Mouse (Mus musculus): ENCODE data around the gene Rapgef5. TPM values are rescaled to one million over a fixed set of nuclear protein-coding genes. Genes with fewer than 3 reads are reported as not detected.
A peak's percentile ranks its signal among the peaks of the same experiment; 100 is the strongest.

The Rapgef5 gene
- polyA plus RNA-seq, 1 experiment from 2014 or later: 25.7 TPM

- no peaks in the 10 kb centered on the region for H3K9me3 ChIP-seq (replicated peaks; ENCODE audit: control insufficient read depth, low read length)
- ATAC-seq: no peak
- H3K9ac ChIP-seq (ENCODE audit: low read length): no peak overlapping the region
- peaks cover 5% of the 10 kb centered on the region; the same call in 1 of the 2 replicates for H3K4me1 ChIP-seq (ENCODE audit: control insufficient read depth, insufficient read depth, low read length)
- 84% methylated on average over 4 of the region's 4 CpGs for WGBS
- H3K27ac ChIP-seq (ENCODE audit: low read depth, low read length): no peak overlapping the region
- H3K4me3 ChIP-seq (ENCODE audit: low read depth, low read length): no peak overlapping the region
- H3K36me3 ChIP-seq (ENCODE audit: control insufficient read depth, insufficient read depth, low read length): no peaks in the 10 kb centered on the region
- no peaks in the 10 kb centered on the region for H3K27me3 ChIP-seq (replicated peaks; ENCODE audit: control insufficient read depth, insufficient read depth, low read length)
- no peak overlapping the region for H3K4me2 ChIP-seq (ENCODE audit: low read length)
- DNase-seq (ENCODE audit: low spot score): no peak
These were observed 165.0 kb downstream of the Rapgef5 start for GRCm38 (mm10) chr12:117681273-117681672.

DNA sequence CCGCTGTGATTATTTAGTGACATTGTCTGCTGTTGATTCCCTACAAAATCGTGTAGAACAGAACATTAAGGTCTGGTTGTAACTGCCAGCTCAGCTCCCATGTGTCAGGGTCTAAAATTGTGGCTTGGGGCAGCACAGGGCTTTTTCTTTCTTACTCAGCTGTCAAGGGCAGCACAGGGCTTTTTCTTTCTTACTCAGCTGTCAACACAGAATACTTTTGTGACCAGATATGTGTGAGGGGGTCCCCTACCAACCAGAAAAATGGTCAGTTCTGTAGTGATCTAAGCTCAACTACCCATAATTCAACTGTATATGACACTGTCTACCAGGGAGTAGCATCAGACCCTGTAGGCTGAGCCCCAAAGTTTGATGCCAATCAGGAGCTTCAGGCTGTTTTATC, 167.1 kb downstream of the Rapgef5 start:
- H3K9ac ChIP-seq (ENCODE audit: low read length): no peak overlapping the region
- DNase-seq (ENCODE audit: low spot score) (no peak), ATAC-seq (no peak)
- no peak overlapping the region for H3K4me2 ChIP-seq (ENCODE audit: low read length)
- no peaks in the 10 kb centered on the region for H3K9me3 ChIP-seq (replicated peaks; ENCODE audit: control insufficient read depth, low read length)
- H3K27ac ChIP-seq (ENCODE audit: low read depth, low read length): no peak overlapping the region
- 48% methylated on average over 2 of the region's 2 CpGs for WGBS
- H3K36me3 ChIP-seq (ENCODE audit: control insufficient read depth, insufficient read depth, low read length): no peaks in the 10 kb centered on the region
- H3K4me3 ChIP-seq (ENCODE audit: low read depth, low read length): no peak overlapping the region
- H3K4me1 ChIP-seq (ENCODE audit: control insufficient read depth, insufficient read depth, low read length): peaks cover 5% of the 10 kb centered on the region; the same call in 1 of the 2 replicates
- H3K27me3 ChIP-seq (replicated peaks; ENCODE audit: control insufficient read depth, insufficient read depth, low read length): no peaks in the 10 kb centered on the region

- H3K4me1 ChIP-seq (ENCODE audit: control insufficient read depth, insufficient read depth, low read length): peaks cover 5% of the 10 kb centered on the region; the same call in 1 of the 2 replicates
- no peak overlapping the region for H3K27ac ChIP-seq (ENCODE audit: low read depth, low read length)
- H3K27me3 ChIP-seq (replicated peaks; ENCODE audit: control insufficient read depth, insufficient read depth, low read length): no peaks in the 10 kb centered on the region
- no peak overlapping the region for H3K9ac ChIP-seq (ENCODE audit: low read length)
- DNase-seq (ENCODE audit: low spot score) (no peak), ATAC-seq (no peak)
- WGBS: 0% methylated on average over 3 of the region's 3 CpGs
- no peaks in the 10 kb centered on the region for H3K36me3 ChIP-seq (ENCODE audit: control insufficient read depth, insufficient read depth, low read length)
- H3K9me3 ChIP-seq (replicated peaks; ENCODE audit: control insufficient read depth, low read length): no peaks in the 10 kb centered on the region
- no peak overlapping the region for H3K4me2 ChIP-seq (ENCODE audit: low read length)
- no peak overlapping the region for H3K4me3 ChIP-seq (ENCODE audit: low read depth, low read length)
These were observed 167.7 kb downstream of the Rapgef5 start for GRCm38 (mm10) chr12:117683984-117684383.

DNA sequence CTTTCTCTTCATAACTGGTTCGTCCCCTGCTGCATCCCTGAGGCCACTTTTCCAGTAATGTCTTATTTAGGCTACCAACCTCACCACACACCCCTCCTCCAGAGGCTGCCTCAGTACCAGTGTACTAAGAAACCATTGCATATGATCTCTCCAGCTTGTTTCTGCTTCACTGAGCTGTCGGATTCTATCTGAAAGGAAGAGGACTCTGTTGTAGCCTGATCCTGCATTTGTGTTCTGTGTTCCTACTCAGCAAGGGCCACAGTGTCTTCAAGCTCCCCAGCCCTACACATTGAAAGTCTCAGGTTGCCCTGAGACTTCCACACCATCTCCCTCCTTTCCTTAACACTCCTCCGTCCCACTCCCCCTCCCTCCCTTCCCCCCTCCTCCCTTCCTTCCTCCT, 168.5 kb downstream of the Rapgef5 start:
- Histone ChIP-seq H3K9me3 (replicated peaks; ENCODE audit: control insufficient read depth, low read length) (no peaks in the 10 kb centered on the region), H3K9ac (ENCODE audit: low read length) (no peak overlapping the region), H3K4me3 (ENCODE audit: low read depth, low read length) (no peak overlapping the region), H3K4me2 (ENCODE audit: low read length) (no peak overlapping the region), H3K27me3 (replicated peaks; ENCODE audit: control insufficient read depth, insufficient read depth, low read length) (no peaks in the 10 kb centered on the region), H3K36me3 (ENCODE audit: control insufficient read depth, insufficient read depth, low read length) (no peaks in the 10 kb centered on the region), H3K4me1 (ENCODE audit: control insufficient read depth, insufficient read depth, low read length) (peaks cover 5% of the 10 kb centered on the region; the same call in 1 of the 2 replicates), H3K27ac (ENCODE audit: low read depth, low read length) (no peak overlapping the region)
- ATAC-seq (no peak), DNase-seq (ENCODE audit: low spot score) (no peak)
- 19% methylated on average over 3 of the region's 3 CpGs for WGBS

DNA sequence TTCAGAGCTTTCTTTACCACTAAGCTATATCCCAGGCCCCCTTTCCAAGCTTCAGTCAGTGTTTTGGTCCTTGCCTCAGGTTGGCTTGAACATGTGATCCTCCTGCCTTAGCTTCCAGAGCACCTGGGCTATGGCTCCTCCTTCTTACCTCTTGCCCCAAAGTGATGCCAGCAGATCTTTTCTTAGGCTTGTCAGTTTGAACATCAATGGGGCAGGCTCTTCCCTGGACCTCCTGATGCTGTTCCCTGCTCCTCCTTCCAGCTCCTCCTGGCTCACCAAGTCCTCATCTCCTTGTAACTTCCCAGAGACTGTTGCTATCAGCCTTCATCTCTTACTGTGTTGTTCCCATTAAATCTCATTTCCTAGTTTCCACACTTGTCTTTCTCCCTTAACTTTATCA, 169.1 kb downstream of the Rapgef5 start:
- no peak for ATAC-seq
- no peaks in the 10 kb centered on the region for H3K36me3 ChIP-seq (ENCODE audit: control insufficient read depth, insufficient read depth, low read length)
- H3K9me3 ChIP-seq (replicated peaks; ENCODE audit: control insufficient read depth, low read length): no peaks in the 10 kb centered on the region
- H3K4me3 ChIP-seq (ENCODE audit: low read depth, low read length): no peak overlapping the region
- no peak for DNase-seq (ENCODE audit: low spot score)
- peaks cover 5% of the 10 kb centered on the region; the same call in 1 of the 2 replicates for H3K4me1 ChIP-seq (ENCODE audit: control insufficient read depth, insufficient read depth, low read length)
- no peak overlapping the region for H3K9ac ChIP-seq (ENCODE audit: low read length)
- H3K4me2 ChIP-seq (ENCODE audit: low read length): no peak overlapping the region
- H3K27me3 ChIP-seq (replicated peaks; ENCODE audit: control insufficient read depth, insufficient read depth, low read length): no peaks in the 10 kb centered on the region
- H3K27ac ChIP-seq (ENCODE audit: low read depth, low read length): no peak overlapping the region

- Histone ChIP-seq H3K27ac (ENCODE audit: low read depth, low read length) (no peak overlapping the region), H3K9me3 (replicated peaks; ENCODE audit: control insufficient read depth, low read length) (no peaks in the 10 kb centered on the region), H3K36me3 (ENCODE audit: control insufficient read depth, insufficient read depth, low read length) (no peaks in the 10 kb centered on the region), H3K4me3 (ENCODE audit: low read depth, low read length) (no peak overlapping the region), H3K9ac (ENCODE audit: low read length) (no peak overlapping the region), H3K4me1 (ENCODE audit: control insufficient read depth, insufficient read depth, low read length) (peaks cover 13% of the 10 kb centered on the region), H3K27me3 (replicated peaks; ENCODE audit: control insufficient read depth, insufficient read depth, low read length) (no peaks in the 10 kb centered on the region), H3K4me2 (ENCODE audit: low read length) (no peak overlapping the region)
- no peak for DNase-seq (ENCODE audit: low spot score)
- 23% methylated on average over 3 of the region's 3 CpGs for WGBS
- no peak for ATAC-seq
These were observed 170.5 kb downstream of the Rapgef5 start for GRCm38 (mm10) chr12:117686732-117687131.

DNA sequence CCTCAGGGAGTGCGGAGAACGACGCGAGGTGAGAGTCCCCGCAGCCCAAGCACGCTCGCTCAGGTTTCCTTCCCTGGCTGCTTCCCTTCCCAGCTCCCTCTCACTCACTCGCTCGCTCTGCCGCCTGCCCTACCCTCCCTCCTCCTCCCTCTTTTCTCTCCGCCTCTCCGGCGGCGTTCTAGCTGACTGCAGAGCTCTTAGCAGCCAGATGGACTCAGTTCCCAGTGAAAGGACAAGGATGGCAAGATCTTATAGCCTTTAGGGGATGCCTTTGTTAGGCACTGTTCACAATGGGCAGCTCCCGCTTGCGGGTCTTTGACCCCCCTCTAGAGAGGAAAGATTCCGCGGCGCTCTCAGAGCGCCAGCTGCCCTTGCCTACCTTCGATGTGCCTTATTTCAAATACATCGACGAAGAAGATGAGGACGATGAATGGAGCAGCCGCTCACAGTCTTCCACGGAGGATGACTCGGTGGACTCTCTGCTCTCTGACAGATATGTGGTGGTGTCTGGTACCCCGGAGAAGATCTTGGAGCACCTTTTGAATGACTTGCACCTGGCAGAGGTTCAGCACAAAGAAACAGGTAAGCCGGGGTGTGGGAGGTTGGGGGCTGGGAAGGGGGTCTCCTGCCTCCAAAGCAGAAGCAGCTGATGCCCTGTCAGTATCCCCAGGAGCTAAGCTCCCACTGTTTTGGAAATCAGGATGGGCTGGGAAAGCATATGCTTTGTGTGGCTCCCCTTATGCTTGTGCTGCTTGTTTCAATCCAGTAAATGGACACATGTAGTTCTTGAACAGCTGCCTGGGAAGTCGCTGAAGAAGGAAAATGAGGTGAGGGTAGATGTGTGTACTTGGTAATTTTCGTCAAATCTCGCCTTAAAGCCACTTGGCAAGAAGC, 172.6 kb downstream of the Rapgef5 start:
- H3K36me3 ChIP-seq (ENCODE audit: control insufficient read depth, insufficient read depth, low read length): no peaks in the 10 kb centered on the region
- 1% methylated on average over 32 of the region's 32 CpGs for WGBS
- peak; percentile 93 for ATAC-seq
- no peaks in the 10 kb centered on the region for H3K27me3 ChIP-seq (replicated peaks; ENCODE audit: control insufficient read depth, insufficient read depth, low read length)
- H3K9me3 ChIP-seq (replicated peaks; ENCODE audit: control insufficient read depth, low read length): no peaks in the 10 kb centered on the region
- peak overlapping the region; percentile 72 for H3K9ac ChIP-seq (ENCODE audit: low read length)
- peaks cover 19% of the 10 kb centered on the region for H3K4me1 ChIP-seq (ENCODE audit: control insufficient read depth, insufficient read depth, low read length)
- peak overlapping the region; percentile 91 for H3K27ac ChIP-seq (ENCODE audit: low read depth, low read length)
- H3K4me3 ChIP-seq (ENCODE audit: low read depth, low read length): peak overlapping the region; percentile 44
- H3K4me2 ChIP-seq (ENCODE audit: low read length): peak overlapping the region; percentile 59
- peak; percentile 89 for DNase-seq (ENCODE audit: low spot score)

GRCm38 (mm10) chr12:117691336-117691735, 175.1 kb downstream of the Rapgef5 start:
- H3K4me1 ChIP-seq (ENCODE audit: control insufficient read depth, insufficient read depth, low read length): peaks cover 14% of the 10 kb centered on the region
- H3K4me3 ChIP-seq (ENCODE audit: low read depth, low read length): peak overlapping the region; percentile 8; the same call in 1 of the 2 replicates
- 69% methylated on average over 5 of the region's 5 CpGs for WGBS

DNA sequence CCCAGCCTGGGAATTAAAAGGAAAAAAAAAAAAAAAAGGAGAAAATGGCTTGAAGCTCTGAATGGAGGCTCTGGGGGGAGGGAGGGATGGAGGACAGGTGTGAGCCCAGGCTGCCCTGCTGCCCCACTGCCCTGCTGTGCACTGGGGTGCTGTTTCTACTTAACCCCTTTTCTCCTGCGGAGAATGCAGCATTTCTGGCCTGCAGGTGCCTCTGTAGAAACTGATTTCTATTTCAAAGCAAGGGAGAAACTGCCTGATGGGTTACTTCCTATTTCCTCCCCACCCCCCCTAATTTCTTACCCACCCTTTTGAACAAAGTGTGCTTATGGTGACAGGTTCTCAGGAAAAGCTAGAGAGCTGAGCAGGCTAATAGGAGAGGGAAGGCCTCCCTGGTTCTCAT, 176.5 kb downstream of the Rapgef5 start:
- H3K4me1 ChIP-seq (ENCODE audit: control insufficient read depth, insufficient read depth, low read length): peaks cover 14% of the 10 kb centered on the region
- H3K4me2 ChIP-seq (ENCODE audit: low read length): peak overlapping the region; percentile 29; the same call in 1 of the 2 replicates
- no peak for ATAC-seq
- 0 out of 2 replicates have a peak overlapping the region, but pooled peaks have one; percentile 21 for H3K9ac ChIP-seq (ENCODE audit: low read length)
- no peak overlapping the region for H3K27ac ChIP-seq (ENCODE audit: low read depth, low read length)
- H3K36me3 ChIP-seq (ENCODE audit: control insufficient read depth, insufficient read depth, low read length): no peaks in the 10 kb centered on the region
- WGBS: 40% methylated on average over 1 of the region's 1 CpGs
- H3K4me3 ChIP-seq (ENCODE audit: low read depth, low read length): no peak overlapping the region
- DNase-seq (ENCODE audit: low spot score): no peak
- no peaks in the 10 kb centered on the region for H3K27me3 ChIP-seq (replicated peaks; ENCODE audit: control insufficient read depth, insufficient read depth, low read length)
- no peaks in the 10 kb centered on the region for H3K9me3 ChIP-seq (replicated peaks; ENCODE audit: control insufficient read depth, low read length)

More at GRCm38 (mm10) chr12:117691336-117691735, 175.1 kb downstream of the Rapgef5 start:
- Histone ChIP-seq H3K27me3 (replicated peaks; ENCODE audit: control insufficient read depth, insufficient read depth, low read length) (no peaks in the 10 kb centered on the region), H3K4me2 (ENCODE audit: low read length) (peak overlapping the region; percentile 59), H3K27ac (ENCODE audit: low read depth, low read length) (no peak overlapping the region), H3K9ac (ENCODE audit: low read length) (no peak overlapping the region), H3K9me3 (replicated peaks; ENCODE audit: control insufficient read depth, low read length) (no peaks in the 10 kb centered on the region), H3K36me3 (ENCODE audit: control insufficient read depth, insufficient read depth, low read length) (no peaks in the 10 kb centered on the region)
- no peak for DNase-seq (ENCODE audit: low spot score)
- ATAC-seq: no peak
